Mouse (Mus musculus) CH12.LX (cell line): ENCODE measurements around the gene Dpysl5. TPM values are rescaled to one million over a fixed set of nuclear protein-coding genes. Genes with fewer than 3 reads are reported as not detected.

Experiments
- DNase-seq: peaks from one replicate; pipeline ENCODE4 v3.0.0-alpha.2; 2013; ENCODE audit errors: extremely low read depth
- H3K27ac ChIP-seq: 2 replicates; pipeline ENCODE4 v1.5.1; 2012; ENCODE audit warnings: low read depth, mild to moderate bottlenecking, control low read depth, moderate library complexity; ENCODE audit not compliant: insufficient read depth
- H3K27me3 ChIP-seq: replicated peaks from 2 replicates; pipeline ENCODE3; 2012; ENCODE audit warnings: inconsistent platforms
- H3K36me3 ChIP-seq, 2 experiments: replicated peaks in 1 of 2; 2 replicates each; pipeline versions ENCODE3 to v1.6.1; 2012; ENCODE audit warnings: inconsistent platforms in 1 of 2, low read length in 1 of 2, mild to moderate bottlenecking in 1 of 2, mixed read lengths in 1 of 2, moderate library complexity in 1 of 2; ENCODE audit not compliant: control insufficient read depth in 1 of 2, insufficient read depth in 1 of 2
- H3K4me1 ChIP-seq, 2 experiments: 2 replicates each; pipeline ENCODE4 v1.6.1; 2012; ENCODE audit warnings: inconsistent platforms in 1 of 2, moderate library complexity in 1 of 2; ENCODE audit not compliant: insufficient read depth in 2 of 2, control insufficient read depth in 1 of 2
- H3K4me2 ChIP-seq: 2 replicates; pipeline ENCODE4 v1.6.1; 2012; ENCODE audit warnings: low read depth, mild to moderate bottlenecking, control low read depth; ENCODE audit not compliant: poor library complexity, insufficient read depth, severe bottlenecking
- H3K4me3 ChIP-seq, 3 experiments: fragments of 150-350 bp in 1 of 3; sonication (generic) in 1 of 3; replicated peaks in 1 of 3; 2 replicates each; pipeline versions ENCODE3 to v1.5.1; 2011 to 2012; ENCODE audit warnings: low read depth in 2 of 3, low read length in 2 of 3, mild to moderate bottlenecking in 2 of 3, moderate library complexity in 2 of 3, control low read depth in 1 of 3, improper control_type of control experiment in 1 of 3, inconsistent platforms in 1 of 3, mixed read lengths in 1 of 3; ENCODE audit not compliant: poor library complexity in 1 of 3
- H3K79me2 ChIP-seq: replicated peaks from 2 replicates; pipeline ENCODE4 v1.6.1; 2012; ENCODE audit warnings: mild to moderate bottlenecking, moderate library complexity; ENCODE audit not compliant: control insufficient read depth, poor library complexity, insufficient read depth, severe bottlenecking; ENCODE audit errors: extremely low read depth
- H3K9ac ChIP-seq: 2 replicates; pipeline ENCODE4 v1.6.1; 2012; ENCODE audit warnings: low read depth, mild to moderate bottlenecking, control low read depth, moderate library complexity; ENCODE audit not compliant: insufficient read depth
- H3K9me3 ChIP-seq: replicated peaks from 2 replicates; pipeline ENCODE3; 2012; ENCODE audit warnings: low read length, inconsistent platforms, mixed read lengths
- BHLHE40 ChIP-seq: IDR thresholded peaks from 2 replicates; pipeline ENCODE4 v1.6.1; 2011; ENCODE audit warnings: mild to moderate bottlenecking, low read depth, low read length, improper control_type of control experiment
- ELF1 ChIP-seq: IDR thresholded peaks from 2 replicates; pipeline ENCODE4 v1.6.1; 2014; ENCODE audit warnings: low read depth, mild to moderate bottlenecking, inconsistent platforms, low read length, improper control_type of control experiment
- ETS1 ChIP-seq: conservative IDR thresholded peaks from 2 replicates; pipeline ENCODE4 v1.6.1; 2012; ENCODE audit warnings: low read depth, mild to moderate bottlenecking, inconsistent platforms, low read length, improper control_type of control experiment, moderate library complexity
- GABPA ChIP-seq: IDR thresholded peaks from 2 replicates; pipeline ENCODE4 v1.6.1; 2012; ENCODE audit warnings: low read depth, low read length, improper control_type of control experiment, inconsistent platforms; ENCODE audit not compliant: insufficient replicate concordance
- HCFC1 ChIP-seq: IDR thresholded peaks from 2 replicates; pipeline ENCODE4 v1.6.1; 2012; ENCODE audit warnings: low read depth, mild to moderate bottlenecking, inconsistent platforms, low read length, improper control_type of control experiment
- JUN ChIP-seq: IDR thresholded peaks from 2 replicates; pipeline ENCODE4 v1.6.1; 2011; ENCODE audit warnings: low read depth, mild to moderate bottlenecking, low read length, improper control_type of control experiment, moderate library complexity; ENCODE audit not compliant: insufficient read depth
- JUND ChIP-seq: conservative IDR thresholded peaks from 2 replicates; pipeline ENCODE4 v1.6.1; 2011; ENCODE audit warnings: low read depth, low read length, improper control_type of control experiment
- KAT2A ChIP-seq: IDR thresholded peaks from 2 replicates; pipeline ENCODE4 v1.6.1; 2012; ENCODE audit warnings: low read length, improper control_type of control experiment, inconsistent platforms; ENCODE audit not compliant: insufficient replicate concordance
- MAX ChIP-seq: IDR thresholded peaks from 2 replicates; pipeline ENCODE4 v1.6.1; 2011; ENCODE audit warnings: low read length, improper control_type of control experiment
- MAZ ChIP-seq: IDR thresholded peaks from 2 replicates; pipeline ENCODE4 v1.6.1; 2012; ENCODE audit warnings: low read depth, mild to moderate bottlenecking, inconsistent platforms, low read length, improper control_type of control experiment, moderate library complexity
- MEF2A ChIP-seq: IDR thresholded peaks from 2 replicates; pipeline ENCODE4 v1.6.1; 2014; ENCODE audit warnings: low read depth, mild to moderate bottlenecking, inconsistent platforms, low read length, improper control_type of control experiment, borderline replicate concordance
- MXI1 ChIP-seq: IDR thresholded peaks from 2 replicates; pipeline ENCODE4 v1.6.1; 2011; ENCODE audit warnings: mild to moderate bottlenecking, low read depth, low read length, improper control_type of control experiment
- NRF1 ChIP-seq: IDR thresholded peaks from 2 replicates; pipeline ENCODE4 v1.6.1; 2014; ENCODE audit warnings: low read depth, mild to moderate bottlenecking, inconsistent platforms, low read length, improper control_type of control experiment, moderate library complexity
- SMC3 ChIP-seq: IDR thresholded peaks from 2 replicates; pipeline ENCODE4 v1.6.1; 2011; ENCODE audit warnings: low read depth, low read length, improper control_type of control experiment
- TBP ChIP-seq: conservative IDR thresholded peaks from 2 replicates; pipeline ENCODE4 v1.6.1; 2011; ENCODE audit warnings: low read depth, low read length, improper control_type of control experiment
- TCF12 ChIP-seq: IDR thresholded peaks from 2 replicates; pipeline ENCODE4 v1.6.1; 2014; ENCODE audit warnings: low read depth, mild to moderate bottlenecking, inconsistent platforms, low read length, improper control_type of control experiment
- UBTF ChIP-seq: IDR thresholded peaks from 2 replicates; pipeline ENCODE4 v1.6.1; 2012; ENCODE audit warnings: low read depth, mild to moderate bottlenecking, inconsistent platforms, low read length, improper control_type of control experiment, moderate library complexity
- USF1 ChIP-seq: IDR thresholded peaks from 2 replicates; pipeline ENCODE4 v1.6.1; 2014; ENCODE audit warnings: low read depth, mild to moderate bottlenecking, inconsistent platforms, low read length, improper control_type of control experiment
- USF2 ChIP-seq: conservative IDR thresholded peaks from 2 replicates; pipeline ENCODE4 v1.6.1; 2011; ENCODE audit warnings: low read depth, low read length, improper control_type of control experiment
- ZC3H11A ChIP-seq: IDR thresholded peaks from 2 replicates; pipeline ENCODE4 v1.6.1; 2012; ENCODE audit warnings: low read depth, mild to moderate bottlenecking, inconsistent platforms, low read length, improper control_type of control experiment
- ZKSCAN1 ChIP-seq: IDR thresholded peaks from 2 replicates; pipeline ENCODE4 v1.6.1; 2012; ENCODE audit warnings: low read depth, inconsistent platforms, low read length, improper control_type of control experiment, borderline replicate concordance
- ZNF384 ChIP-seq: IDR thresholded peaks from 2 replicates; pipeline ENCODE4 v1.6.1; 2012; ENCODE audit warnings: low read depth, low read length, improper control_type of control experiment, inconsistent platforms
- dilution Hi-C: fragments of 300-500 bp; cut with MboI; formaldehyde crosslinking; loops from 2 replicates; pipeline ENCODE4 v1.14.3; 2020; ENCODE audit warnings: low sequenced_read_pairs; ENCODE audit not compliant: extremely low pct_unique_long_range_greater_than_20kb, extremely low pct_ligation_motif_present
- in situ Hi-C: fragments of 300-500 bp; cut with MboI; formaldehyde crosslinking; loops from 3 replicates; pipeline ENCODE4 v1.14.3; 2019; ENCODE audit warnings: low sequenced_read_pairs, low pct_ligation_motif_present, low pct_unique_long_range_greater_than_20kb, mixed read lengths
- polyA plus RNA-seq: library from polyadenylated mRNA; unstranded; fragments of >175 nt; gene quantifications from 2 replicates; pipeline ENCODE4 v1.2.1, GENCODE M21; 2012; ENCODE audit warnings: low read depth; ENCODE audit not compliant: insufficient read length
- total RNA-seq, 2 experiments: library from RNA; depleted of rRNA; stranded (reverse); fragments of 300-350 nt in 1 of 2; fragments of >200 nt in 1 of 2; gene quantifications; 2 replicates each; pipeline ENCODE4 v1.2.3; 2012 to 2014

Dpysl5 gene
- total and polyA plus RNA-seq, 3 experiments: 0.21 TPM; not detected in 2

DNA sequence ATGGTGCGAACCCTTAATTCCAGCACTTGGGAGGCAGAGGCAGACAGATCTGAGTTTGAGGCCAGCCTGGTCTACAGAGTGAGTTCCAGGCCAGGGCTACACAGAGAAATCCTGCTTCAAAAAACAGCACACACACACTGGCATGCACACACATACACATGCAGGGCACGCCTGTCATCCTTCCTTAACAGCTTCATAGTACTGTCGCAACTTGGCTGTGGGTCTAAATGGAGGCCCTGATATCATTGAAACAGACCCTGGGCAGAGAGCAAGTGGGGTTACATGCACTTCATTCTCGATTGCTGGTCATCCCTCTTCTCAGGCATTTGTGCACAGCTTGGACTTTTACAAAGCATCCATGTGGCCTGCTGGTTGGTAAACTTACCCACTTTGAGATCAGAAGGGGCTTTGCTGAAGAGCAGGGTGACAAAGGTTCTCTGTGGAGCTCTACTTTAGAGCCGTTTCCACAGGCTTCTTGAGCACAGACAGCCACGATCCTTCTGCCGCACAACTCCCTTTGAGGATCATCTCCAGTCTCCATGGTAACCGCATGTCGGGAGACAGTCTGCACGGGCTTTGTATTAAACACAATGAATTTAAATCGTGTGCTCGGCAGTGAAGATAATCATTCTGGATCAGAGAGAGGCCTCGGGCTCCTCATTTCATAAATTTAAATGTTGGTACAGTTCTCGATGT is 51.6 kb downstream of the Dpysl5 start:
- no peak overlapping the region for H3K4me3 ChIP-seq
- no peaks in the 10 kb centered on the region for H3K36me3 ChIP-seq
- DNase-seq: no peak
- H3K27ac ChIP-seq: no peak overlapping the region
- H3K9me3 ChIP-seq: peaks cover 8% of the 10 kb centered on the region
- peaks cover 36% of the 10 kb centered on the region for H3K27me3 ChIP-seq
- H3K9ac ChIP-seq: no peak overlapping the region
- TF ChIP-seq ZC3H11A (no peak), USF2 (no peak), UBTF (no peak), JUND (no peak), USF1 (no peak), TCF12 (no peak), TBP (no peak), KAT2A (no peak), BHLHE40 (no peak)
- H3K4me1 ChIP-seq: no peaks in the 10 kb centered on the region
- no peak overlapping the region for H3K4me2 ChIP-seq
- in situ Hi-C loops (no loop called here), dilution Hi-C loops (no loop called here)
- H3K79me2 ChIP-seq: no peaks in the 10 kb centered on the region

DNA sequence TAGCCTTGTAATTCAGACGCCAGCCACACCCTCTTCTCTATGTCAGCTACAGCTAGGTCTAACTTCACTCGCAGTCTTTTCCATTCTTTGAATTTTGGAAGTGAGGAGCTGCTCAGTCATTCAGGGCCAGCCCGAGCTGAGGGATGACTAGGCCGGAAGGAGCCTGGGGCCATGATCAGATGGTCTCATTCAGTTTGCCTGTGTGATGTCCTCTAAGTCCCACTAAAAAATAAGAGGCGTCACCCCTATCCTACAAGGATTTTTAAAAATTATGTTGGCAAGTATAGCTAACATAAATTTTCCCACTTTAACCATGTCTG is 52.1 kb downstream of the Dpysl5 start:
- Histone ChIP-seq H3K36me3 (no peaks in the 10 kb centered on the region), H3K9ac (no peak overlapping the region), H3K9me3 (peaks cover 8% of the 10 kb centered on the region), H3K79me2 (no peaks in the 10 kb centered on the region), H3K27ac (no peak overlapping the region), H3K27me3 (peaks cover 36% of the 10 kb centered on the region), H3K4me1 (no peaks in the 10 kb centered on the region), H3K4me2 (no peak overlapping the region), H3K4me3 (no peak overlapping the region)
- in situ Hi-C loops: no loop called here
- TF ChIP-seq ETS1: no peak
- no peak for TF ChIP-seq MEF2A
- DNase-seq: no peak
- dilution Hi-C loops: no loop called here

DNA sequence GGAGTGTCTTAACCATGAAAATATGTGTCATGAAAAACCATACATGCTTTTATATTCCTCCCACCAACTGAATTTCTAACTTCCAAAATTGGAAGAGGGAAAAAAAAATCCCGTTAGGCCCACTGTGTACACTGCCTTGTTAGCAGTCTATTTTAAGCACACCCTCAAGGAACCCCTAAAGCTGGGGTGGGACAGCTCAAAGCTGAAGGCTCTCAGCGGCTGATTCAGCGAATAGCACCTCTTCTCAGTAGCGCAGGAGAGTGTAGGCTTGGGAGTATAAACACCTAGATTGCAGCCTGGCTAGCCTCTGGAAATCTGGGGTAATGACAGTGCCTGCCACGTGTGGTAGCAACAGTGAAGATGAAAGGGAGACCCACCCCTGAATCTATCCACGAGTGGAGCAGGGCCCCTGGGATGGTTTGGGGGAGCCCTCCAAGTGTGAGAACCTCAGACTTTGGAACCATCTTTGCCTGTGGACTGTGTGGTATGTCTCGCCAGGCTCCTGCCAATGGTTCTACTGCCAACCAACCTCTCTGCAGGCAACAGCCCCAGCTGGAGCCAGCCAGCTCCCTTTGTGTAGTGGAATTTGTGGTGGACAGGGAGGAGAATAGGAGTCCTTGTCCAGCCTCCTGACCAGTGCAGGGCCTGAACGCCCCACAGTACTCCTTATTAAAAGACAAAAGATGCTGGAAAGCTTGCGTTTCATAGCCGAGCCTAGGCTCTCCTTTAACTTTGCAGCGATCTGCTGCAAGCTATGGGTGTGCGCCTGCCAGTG is 54.4 kb downstream of the Dpysl5 start:
- Histone ChIP-seq H3K27me3 (peaks cover 47% of the 10 kb centered on the region), H3K36me3 (no peaks in the 10 kb centered on the region), H3K9me3 (peaks cover 8% of the 10 kb centered on the region), H3K79me2 (no peaks in the 10 kb centered on the region), H3K4me1 (no peaks in the 10 kb centered on the region), H3K4me2 (no peak overlapping the region), H3K27ac (no peak overlapping the region), H3K4me3 (no peak overlapping the region), H3K9ac (no peak overlapping the region)
- in situ Hi-C loops: no loop called here
- dilution Hi-C loops: no loop called here
- DNase-seq: no peak
- TF ChIP-seq MEF2A: no peak
- TF ChIP-seq BHLHE40: no peak
- no peak for TF ChIP-seq TBP
- no peak for TF ChIP-seq HCFC1
- no peak for TF ChIP-seq MAX
- TF ChIP-seq JUN: no peak
- no peak for TF ChIP-seq MAZ
- no peak for TF ChIP-seq TCF12
- no peak for TF ChIP-seq MXI1
- TF ChIP-seq ELF1: no peak
- no peak for TF ChIP-seq GABPA
- no peak for TF ChIP-seq NRF1
- no peak for TF ChIP-seq ZKSCAN1
- TF ChIP-seq JUND: no peak
- TF ChIP-seq ZNF384: no peak
- no peak for TF ChIP-seq UBTF
- TF ChIP-seq SMC3: no peak
- no peak for TF ChIP-seq ETS1
